Mouse (Mus musculus): ENCODE measurements at regions not wholly inside any gene's neighbourhood (a gene's known extent, or its start where the extent isn't known, plus 50 kb on each side); places are given as distances from the start of the nearest gene placed in this dataset.

- TF ChIP-seq CTCF (IDR thresholded peaks at IDR 0.05; ENCODE audit: low read depth), result no peak
- TF ChIP-seq EP300 (IDR thresholded peaks at IDR 0.05; ENCODE audit: low read depth), result no peak
Measured at GRCm38 (mm10) chr8:89245131-89245751, 201.3 kb upstream of the Sall1 start.
